Mouse (Mus musculus) activated CD4-positive, CD25-positive, alpha-beta regulatory T cell, adult 4 months (primary cell): ENCODE results near the gene Aco2. TPM values are rescaled to one million over a fixed set of nuclear protein-coding genes. Genes with fewer than 3 reads are reported as not detected.

Experiments used
- ATAC-seq: one replicate; pipeline ENCODE4 v1.8.0; 2017
- polyA plus RNA-seq, 2 experiments: library from polyadenylated mRNA; unstranded; fragments of 100-300 nt; shearing (Covaris generic); gene quantifications; one replicate each; pipeline ENCODE4 v1.2.1; 2017

Gene Aco2
- polyA plus RNA-seq, 2 experiments from 2014 or later, result 84.4 to 105 TPM

DNA sequence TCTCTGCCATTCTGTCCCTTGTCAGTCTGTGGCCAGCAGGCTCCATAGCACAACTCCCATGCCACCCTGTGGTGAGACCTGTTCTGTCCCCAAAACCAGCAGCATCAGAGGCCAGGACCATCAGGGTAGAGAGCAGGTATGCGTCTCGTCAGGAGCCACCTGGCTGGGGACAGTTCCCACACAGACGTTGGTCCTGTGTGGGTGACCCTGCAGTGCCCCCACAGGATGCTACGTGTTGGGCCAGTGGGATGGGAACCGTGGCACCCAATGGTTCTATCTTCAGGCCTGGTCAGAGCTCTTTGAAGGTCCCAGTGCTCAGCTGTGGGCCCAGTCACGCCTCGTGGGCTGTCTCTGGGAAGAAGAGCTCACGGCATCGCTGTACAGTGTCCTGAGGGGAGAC is 79.0 kb downstream of the Aco2 start:
- ATAC-seq, result no peak

DNA sequence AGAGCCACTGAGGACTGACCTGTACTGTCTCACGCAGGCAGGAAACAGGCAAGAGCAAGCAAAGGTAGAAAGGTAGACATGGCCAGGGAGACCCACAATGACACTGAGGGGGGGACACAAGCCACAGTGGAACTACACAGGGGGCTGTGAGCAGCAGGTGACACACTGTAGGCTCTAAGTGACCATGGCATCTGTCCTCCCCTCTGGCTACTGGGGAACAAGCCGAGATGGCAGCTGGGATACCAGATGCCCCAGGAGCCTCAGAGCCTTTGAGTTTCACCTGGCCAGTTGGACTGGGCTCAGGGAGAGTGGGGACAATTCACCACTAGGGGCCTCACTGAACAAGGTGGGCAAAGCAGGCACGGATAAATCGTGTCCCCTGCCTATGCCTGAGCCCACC is 80.2 kb downstream of the Aco2 start:
- ATAC-seq, result no peak

DNA sequence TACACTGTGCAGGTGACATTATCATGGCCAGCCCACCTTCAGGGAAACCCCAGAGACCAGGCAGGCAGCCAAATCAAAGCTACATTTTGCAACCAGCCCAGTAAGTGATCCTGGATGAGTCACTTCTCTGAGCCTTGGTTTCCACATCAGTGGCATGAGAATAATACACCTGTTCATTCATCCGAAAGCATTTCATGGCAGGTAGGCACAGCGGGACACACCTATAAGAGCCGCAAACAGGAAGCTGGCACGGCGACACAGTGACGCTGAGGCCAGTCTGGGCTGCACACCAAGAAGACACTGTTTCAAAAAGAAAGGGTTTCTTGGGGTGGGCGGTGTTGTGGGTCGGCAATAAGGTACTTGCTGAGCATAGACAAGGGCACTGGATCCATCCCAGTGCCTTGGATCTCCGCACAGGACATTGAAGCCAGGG is 82.1 kb downstream of the Aco2 start:
- ATAC-seq, result no peak

DNA sequence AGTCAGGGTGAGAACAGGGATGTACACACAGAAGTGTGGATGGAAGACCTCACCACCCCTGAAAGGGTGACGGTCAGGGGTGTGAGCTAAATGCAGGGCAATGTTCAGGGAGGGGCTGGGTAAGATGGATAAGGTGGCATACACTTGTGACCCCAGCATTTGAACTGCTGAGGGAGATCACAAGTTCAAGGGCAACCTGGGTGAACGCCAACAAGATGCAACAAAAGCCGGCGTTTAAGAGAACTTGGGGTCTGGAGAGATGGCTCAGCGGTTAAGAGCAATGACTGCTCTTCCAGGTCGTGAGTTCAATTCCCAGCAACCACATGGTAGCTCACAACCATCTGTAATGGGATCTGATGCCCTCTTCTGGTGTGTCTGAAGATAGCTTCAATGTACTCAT is 82.6 kb downstream of the Aco2 start:
- no peak for ATAC-seq

DNA sequence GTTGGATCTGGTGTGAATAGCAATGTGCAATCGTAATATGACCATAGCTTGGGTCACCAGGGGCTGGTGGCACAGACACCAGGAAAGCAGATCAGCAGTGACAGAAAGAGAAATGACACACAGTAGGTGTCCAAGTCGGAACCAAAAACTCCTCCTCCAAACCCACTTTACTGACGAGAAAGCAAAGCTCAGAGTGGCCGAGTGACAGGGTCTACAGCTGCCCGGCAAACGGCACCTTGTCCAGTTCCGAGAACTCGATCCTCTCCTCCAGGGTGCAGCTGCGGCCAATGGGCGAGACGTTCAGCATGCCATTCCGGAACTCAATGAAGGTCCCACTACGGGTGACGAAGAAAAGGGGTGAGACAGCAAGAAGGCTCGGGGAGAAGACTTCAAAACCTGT is 83.3 kb downstream of the Aco2 start:
- ATAC-seq, result no peak

DNA sequence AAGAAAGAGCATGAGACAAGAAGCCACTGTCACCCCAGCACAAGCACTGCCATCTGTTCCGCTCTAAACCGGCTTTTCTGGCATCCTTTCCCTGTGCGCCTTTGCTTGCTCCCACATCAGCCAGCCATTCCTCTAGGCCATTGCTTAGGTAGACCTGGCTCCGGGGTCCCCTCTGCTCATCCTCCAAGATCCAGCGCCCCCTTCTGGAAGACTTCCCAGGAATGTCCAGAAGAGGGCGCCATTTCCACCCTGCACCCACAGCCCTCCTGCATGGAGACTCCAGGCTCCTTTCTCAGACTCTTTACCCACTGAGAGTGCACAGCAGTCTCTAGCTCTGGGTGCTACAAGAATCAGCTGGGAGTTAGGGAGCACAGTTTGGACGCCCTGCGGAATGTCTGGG is 84.3 kb downstream of the Aco2 start:
- ATAC-seq, result no peak

DNA sequence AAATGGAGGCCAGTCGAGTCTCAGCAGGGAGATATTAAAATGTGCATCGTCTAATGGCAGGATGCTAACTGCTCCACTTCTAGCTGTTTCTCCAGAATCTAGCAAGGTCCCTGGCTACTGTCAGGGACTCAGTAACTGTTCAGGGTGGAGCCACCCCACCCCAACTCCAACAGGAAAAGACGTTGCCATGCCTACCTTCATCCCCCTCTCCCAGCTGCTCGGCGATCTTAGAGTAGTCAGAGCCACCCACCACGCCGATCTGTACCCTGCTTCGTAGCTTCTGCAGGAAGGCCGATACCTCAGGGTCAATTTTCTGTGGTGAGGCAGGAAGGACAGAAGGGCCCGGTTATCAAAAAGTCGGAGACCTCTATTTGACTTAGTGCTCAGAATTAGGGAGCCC is 85.5 kb downstream of the Aco2 start:
- no peak for ATAC-seq

DNA sequence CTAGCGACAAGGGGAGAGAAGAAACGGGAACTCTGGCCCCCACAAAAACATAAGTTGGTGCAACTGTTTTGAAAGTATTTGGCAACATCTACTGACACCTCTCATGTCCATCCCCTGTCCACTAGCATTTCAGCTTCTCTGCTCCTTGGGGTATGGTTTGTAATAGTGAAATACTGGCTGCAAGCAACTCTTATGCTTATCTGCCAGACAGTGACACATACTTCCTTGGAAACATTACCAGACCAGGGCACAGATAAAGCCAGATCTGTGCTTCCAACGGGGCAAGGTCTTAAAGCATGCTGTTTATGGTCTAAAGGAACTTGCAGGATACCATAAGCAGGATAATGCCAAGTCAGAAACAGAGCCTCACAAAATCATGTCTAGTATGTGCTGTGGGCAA is 86.8 kb downstream of the Aco2 start:
- ATAC-seq, result no peak

DNA sequence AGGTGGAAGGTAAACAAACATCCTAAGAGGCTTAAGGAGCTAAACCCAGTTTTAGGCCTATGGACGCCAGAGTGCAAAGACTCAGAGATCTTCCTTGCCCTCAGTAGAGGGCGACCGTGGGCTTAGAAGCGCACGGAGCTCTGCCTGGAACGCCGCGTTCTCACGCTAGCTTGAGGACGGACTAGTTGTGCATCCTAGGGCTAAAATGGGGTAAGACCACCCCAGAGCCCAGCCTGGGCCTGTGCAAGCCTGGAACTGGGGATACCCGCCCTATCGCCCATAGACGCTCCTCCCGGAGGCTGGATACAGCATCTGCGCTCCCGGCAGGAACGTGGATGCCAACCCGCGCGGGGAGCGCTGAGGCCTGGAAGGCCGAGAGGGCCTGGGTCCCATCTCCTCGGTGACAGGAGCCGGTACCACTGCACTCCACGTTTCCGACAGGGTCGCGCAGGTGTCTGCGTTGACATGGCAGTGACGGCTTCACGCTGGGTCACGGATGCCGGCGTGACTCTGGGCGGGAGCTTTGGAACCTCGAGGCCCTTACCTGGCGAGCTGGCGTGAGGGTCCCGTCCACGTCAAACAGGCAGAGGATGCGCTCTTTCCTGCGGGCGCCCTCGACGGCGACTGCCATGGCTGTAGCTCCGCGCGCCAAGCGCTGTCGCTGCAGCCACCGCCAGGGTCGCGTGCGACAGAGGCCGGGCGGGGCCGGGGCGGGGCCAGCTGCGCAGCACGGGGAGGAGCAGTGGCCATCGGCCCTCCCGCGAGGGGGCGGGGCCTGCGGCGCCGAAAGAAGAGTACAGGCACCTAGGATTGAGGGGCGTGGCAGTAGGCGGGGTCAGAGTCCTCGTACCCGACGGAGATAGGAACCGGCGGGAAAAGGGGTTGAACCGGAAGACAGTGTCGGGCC is 88.3 kb downstream of the Aco2 start, which contains the start of gene Pmm1:
Pmm1 (minus strand) TSS at position 760 of the 907 bp plus-strand sequence.
- peak; percentile 91 for ATAC-seq

DNA sequence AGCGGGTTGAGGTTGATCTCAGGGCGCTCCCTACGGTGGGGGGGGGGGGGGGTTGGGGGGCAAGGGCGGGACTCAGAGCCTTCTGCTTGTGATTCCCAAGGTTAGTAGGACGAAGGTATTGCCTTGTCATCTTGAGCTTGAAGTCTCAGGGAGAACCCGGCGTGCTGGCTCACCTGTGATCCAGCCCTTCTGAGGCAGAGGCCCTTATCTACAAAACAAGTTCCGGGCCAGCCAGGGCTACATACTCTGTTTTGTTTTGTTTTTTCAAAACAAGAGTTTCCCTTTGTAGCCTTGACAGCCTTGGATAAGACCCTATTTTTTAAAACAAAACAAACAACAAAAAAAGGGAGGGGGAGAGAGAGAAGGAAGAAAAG is 89.0 kb downstream of the Aco2 start:
- ATAC-seq, result peak; percentile 4

DNA sequence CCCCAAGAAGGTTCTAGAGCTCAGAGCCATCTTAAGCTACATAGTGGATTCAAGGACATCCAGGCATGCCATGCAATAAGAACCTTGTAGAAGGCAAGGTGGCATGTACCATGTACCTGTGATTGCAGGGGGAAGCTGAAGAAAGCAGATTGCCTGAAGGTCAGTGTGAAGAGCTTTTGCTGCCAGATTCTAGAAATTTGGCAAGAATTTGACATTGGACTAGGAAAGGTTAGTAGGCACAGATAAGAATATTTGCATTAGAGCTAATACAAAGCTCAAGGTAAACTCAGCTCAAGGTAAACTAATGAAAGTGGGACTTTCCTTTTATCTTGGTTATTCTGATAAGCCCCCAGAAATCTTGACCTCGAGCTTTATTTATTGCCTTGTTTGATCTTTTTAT is 92.2 kb downstream of the Aco2 start:
- no peak for ATAC-seq

Other genes with a start within 250 kb of the Aco2 start
- 10 to 100 TPM; 20.2 to 21.0 TPM for gene L3mbtl2, start 208.4 kb upstream of the Aco2 start, polyA plus RNA-seq
- gene Chadl, start 175.0 kb upstream of the Aco2 start, polyA plus RNA-seq, result under 1 TPM; 0.46 to 0.78 TPM
- gene Zc3h7b, start 127.3 kb upstream of the Aco2 start, polyA plus RNA-seq, result 1 to 10 TPM; 5.2 to 7.1 TPM
- 10 to 100 TPM; 39.7 to 56.1 TPM for gene Rangap1, start 126.8 kb upstream of the Aco2 start, polyA plus RNA-seq
- gene Tef, start 69.9 kb upstream of the Aco2 start, polyA plus RNA-seq, result 1 to 10 TPM; 5.2 to 7.3 TPM
- gene Tob2, start 13.5 kb upstream of the Aco2 start, polyA plus RNA-seq, result 10 to 100 TPM; 25.8 to 45.6 TPM
- 100 to 1,000 TPM in 1 of 2 experiments, 10 to 100 TPM in 1; 91.8 to 102 TPM for gene Phf5a, start 398 bp upstream of the Aco2 start, polyA plus RNA-seq
- gene Polr3h, start 53.9 kb downstream of the Aco2 start, polyA plus RNA-seq, result 10 to 100 TPM; 21.1 to 31.2 TPM
- not detected for gene Csdc2, start 64.5 kb downstream of the Aco2 start, polyA plus RNA-seq
- 10 to 100 TPM; 22.5 to 24.6 TPM for gene Pmm1, start 88.6 kb downstream of the Aco2 start, polyA plus RNA-seq
- not detected for gene 1700029P11Rik, start 108.2 kb downstream of the Aco2 start, polyA plus RNA-seq
- 10 to 100 TPM; 50.9 to 58.1 TPM for gene Xrcc6, start 115.5 kb downstream of the Aco2 start, polyA plus RNA-seq
- 10 to 100 TPM; 10.1 to 16.2 TPM for gene Desi1, start 161.6 kb downstream of the Aco2 start, polyA plus RNA-seq
- 100 to 1,000 TPM; 170 to 212 TPM for gene Snu13, start 175.3 kb downstream of the Aco2 start, polyA plus RNA-seq
- not detected for gene 4930407I10Rik, start 186.8 kb downstream of the Aco2 start, polyA plus RNA-seq
- gene Mei1, start 197.7 kb downstream of the Aco2 start, polyA plus RNA-seq, result not detected